Mouse (Mus musculus) CH12.LX (cell line): ENCODE measurements around the gene Stxbp2. TPM values are rescaled to one million over a fixed set of nuclear protein-coding genes. Genes with fewer than 3 reads are reported as not detected.
"Not testable (repeated sequence)": the region's sequence is repeated elsewhere in the genome, so short reads cannot be mapped to it uniquely, and the experiment has no call there.

Experiments used
- DNase-seq: peaks from one replicate; pipeline ENCODE4 v3.0.0-alpha.2; 2013; ENCODE audit errors: extremely low read depth
- H3K27ac ChIP-seq: 2 replicates; pipeline ENCODE4 v1.5.1; 2012; ENCODE audit warnings: low read depth, mild to moderate bottlenecking, control low read depth, moderate library complexity; ENCODE audit not compliant: insufficient read depth
- H3K27me3 ChIP-seq: replicated peaks from 2 replicates; pipeline ENCODE3; 2012; ENCODE audit warnings: inconsistent platforms
- H3K36me3 ChIP-seq, 2 experiments: replicated peaks in 1 of 2; 2 replicates each; pipeline versions ENCODE3 to v1.6.1; 2012; ENCODE audit warnings: inconsistent platforms in 1 of 2, low read length in 1 of 2, mild to moderate bottlenecking in 1 of 2, mixed read lengths in 1 of 2, moderate library complexity in 1 of 2; ENCODE audit not compliant: control insufficient read depth in 1 of 2, insufficient read depth in 1 of 2
- H3K4me1 ChIP-seq, 2 experiments: 2 replicates each; pipeline ENCODE4 v1.6.1; 2012; ENCODE audit warnings: inconsistent platforms in 1 of 2, moderate library complexity in 1 of 2; ENCODE audit not compliant: insufficient read depth in 2 of 2, control insufficient read depth in 1 of 2
- H3K4me2 ChIP-seq: 2 replicates; pipeline ENCODE4 v1.6.1; 2012; ENCODE audit warnings: low read depth, mild to moderate bottlenecking, control low read depth; ENCODE audit not compliant: poor library complexity, insufficient read depth, severe bottlenecking
- H3K4me3 ChIP-seq, 3 experiments: fragments of 150-350 bp in 1 of 3; sonication (generic) in 1 of 3; replicated peaks in 1 of 3; 2 replicates each; pipeline versions ENCODE3 to v1.5.1; 2011 to 2012; ENCODE audit warnings: low read depth in 2 of 3, low read length in 2 of 3, mild to moderate bottlenecking in 2 of 3, moderate library complexity in 2 of 3, control low read depth in 1 of 3, improper control_type of control experiment in 1 of 3, inconsistent platforms in 1 of 3, mixed read lengths in 1 of 3; ENCODE audit not compliant: poor library complexity in 1 of 3
- H3K79me2 ChIP-seq: replicated peaks from 2 replicates; pipeline ENCODE4 v1.6.1; 2012; ENCODE audit warnings: mild to moderate bottlenecking, moderate library complexity; ENCODE audit not compliant: control insufficient read depth, poor library complexity, insufficient read depth, severe bottlenecking; ENCODE audit errors: extremely low read depth
- H3K9ac ChIP-seq: 2 replicates; pipeline ENCODE4 v1.6.1; 2012; ENCODE audit warnings: low read depth, mild to moderate bottlenecking, control low read depth, moderate library complexity; ENCODE audit not compliant: insufficient read depth
- H3K9me3 ChIP-seq: replicated peaks from 2 replicates; pipeline ENCODE3; 2012; ENCODE audit warnings: low read length, inconsistent platforms, mixed read lengths
- BHLHE40 ChIP-seq: IDR thresholded peaks from 2 replicates; pipeline ENCODE4 v1.6.1; 2011; ENCODE audit warnings: mild to moderate bottlenecking, low read depth, low read length, improper control_type of control experiment
- CTCF ChIP-seq, 2 experiments: IDR thresholded peaks in 1 of 2; conservative IDR thresholded peaks in 1 of 2; 2 replicates each; pipeline ENCODE4 v1.5.1; 2011 to 2012; ENCODE audit warnings: low read depth in 2 of 2, low read length in 2 of 2, improper control_type of control experiment in 1 of 2, inconsistent platforms in 1 of 2, mild to moderate bottlenecking in 1 of 2, moderate library complexity in 1 of 2
- EP300 ChIP-seq: IDR thresholded peaks from 2 replicates; pipeline ENCODE4 v1.6.1; 2011; ENCODE audit warnings: low read length, improper control_type of control experiment
- ETS1 ChIP-seq: conservative IDR thresholded peaks from 2 replicates; pipeline ENCODE4 v1.6.1; 2012; ENCODE audit warnings: low read depth, mild to moderate bottlenecking, inconsistent platforms, low read length, improper control_type of control experiment, moderate library complexity
- GABPA ChIP-seq: IDR thresholded peaks from 2 replicates; pipeline ENCODE4 v1.6.1; 2012; ENCODE audit warnings: low read depth, low read length, improper control_type of control experiment, inconsistent platforms; ENCODE audit not compliant: insufficient replicate concordance
- HCFC1 ChIP-seq: IDR thresholded peaks from 2 replicates; pipeline ENCODE4 v1.6.1; 2012; ENCODE audit warnings: low read depth, mild to moderate bottlenecking, inconsistent platforms, low read length, improper control_type of control experiment
- IRF4 ChIP-seq: IDR thresholded peaks from 2 replicates; pipeline ENCODE4 v1.6.1; 2014; ENCODE audit warnings: low read depth, mild to moderate bottlenecking, inconsistent platforms, low read length, improper control_type of control experiment
- JUN ChIP-seq: IDR thresholded peaks from 2 replicates; pipeline ENCODE4 v1.6.1; 2011; ENCODE audit warnings: low read depth, mild to moderate bottlenecking, low read length, improper control_type of control experiment, moderate library complexity; ENCODE audit not compliant: insufficient read depth
- MAX ChIP-seq: IDR thresholded peaks from 2 replicates; pipeline ENCODE4 v1.6.1; 2011; ENCODE audit warnings: low read length, improper control_type of control experiment
- MEF2A ChIP-seq: IDR thresholded peaks from 2 replicates; pipeline ENCODE4 v1.6.1; 2014; ENCODE audit warnings: low read depth, mild to moderate bottlenecking, inconsistent platforms, low read length, improper control_type of control experiment, borderline replicate concordance
- MXI1 ChIP-seq: IDR thresholded peaks from 2 replicates; pipeline ENCODE4 v1.6.1; 2011; ENCODE audit warnings: mild to moderate bottlenecking, low read depth, low read length, improper control_type of control experiment
- MYC ChIP-seq: IDR thresholded peaks from 2 replicates; pipeline ENCODE4 v1.6.1; 2011; ENCODE audit warnings: low read depth, mild to moderate bottlenecking, improper control_type of control experiment, low read length
- NELFE ChIP-seq: IDR thresholded peaks from 2 replicates; pipeline ENCODE4 v1.6.1; 2011; ENCODE audit warnings: low read depth, low read length, improper control_type of control experiment
- RAD21 ChIP-seq: IDR thresholded peaks from 2 replicates; pipeline ENCODE4 v1.6.1; 2011; ENCODE audit warnings: low read depth, mild to moderate bottlenecking, low read length, improper control_type of control experiment, moderate library complexity
- SMC3 ChIP-seq: IDR thresholded peaks from 2 replicates; pipeline ENCODE4 v1.6.1; 2011; ENCODE audit warnings: low read depth, low read length, improper control_type of control experiment
- TBP ChIP-seq: conservative IDR thresholded peaks from 2 replicates; pipeline ENCODE4 v1.6.1; 2011; ENCODE audit warnings: low read depth, low read length, improper control_type of control experiment
- UBTF ChIP-seq: IDR thresholded peaks from 2 replicates; pipeline ENCODE4 v1.6.1; 2012; ENCODE audit warnings: low read depth, mild to moderate bottlenecking, inconsistent platforms, low read length, improper control_type of control experiment, moderate library complexity
- USF1 ChIP-seq: IDR thresholded peaks from 2 replicates; pipeline ENCODE4 v1.6.1; 2014; ENCODE audit warnings: low read depth, mild to moderate bottlenecking, inconsistent platforms, low read length, improper control_type of control experiment
- ZC3H11A ChIP-seq: IDR thresholded peaks from 2 replicates; pipeline ENCODE4 v1.6.1; 2012; ENCODE audit warnings: low read depth, mild to moderate bottlenecking, inconsistent platforms, low read length, improper control_type of control experiment
- ZKSCAN1 ChIP-seq: IDR thresholded peaks from 2 replicates; pipeline ENCODE4 v1.6.1; 2012; ENCODE audit warnings: low read depth, inconsistent platforms, low read length, improper control_type of control experiment, borderline replicate concordance
- dilution Hi-C: fragments of 300-500 bp; cut with MboI; formaldehyde crosslinking; loops from 2 replicates; pipeline ENCODE4 v1.14.3; 2020; ENCODE audit warnings: low sequenced_read_pairs; ENCODE audit not compliant: extremely low pct_unique_long_range_greater_than_20kb, extremely low pct_ligation_motif_present
- in situ Hi-C: fragments of 300-500 bp; cut with MboI; formaldehyde crosslinking; loops from 3 replicates; pipeline ENCODE4 v1.14.3; 2019; ENCODE audit warnings: low sequenced_read_pairs, low pct_ligation_motif_present, low pct_unique_long_range_greater_than_20kb, mixed read lengths
- polyA plus RNA-seq: library from polyadenylated mRNA; unstranded; fragments of >175 nt; gene quantifications from 2 replicates; pipeline ENCODE4 v1.2.1, GENCODE M21; 2012; ENCODE audit warnings: low read depth; ENCODE audit not compliant: insufficient read length
- total RNA-seq, 2 experiments: library from RNA; depleted of rRNA; stranded (reverse); fragments of 300-350 nt in 1 of 2; fragments of >200 nt in 1 of 2; gene quantifications; 2 replicates each; pipeline ENCODE4 v1.2.3; 2012 to 2014

Gene Stxbp2
- total and polyA plus RNA-seq, 3 experiments = 60.9 to 136 (median 123) TPM

DNA sequence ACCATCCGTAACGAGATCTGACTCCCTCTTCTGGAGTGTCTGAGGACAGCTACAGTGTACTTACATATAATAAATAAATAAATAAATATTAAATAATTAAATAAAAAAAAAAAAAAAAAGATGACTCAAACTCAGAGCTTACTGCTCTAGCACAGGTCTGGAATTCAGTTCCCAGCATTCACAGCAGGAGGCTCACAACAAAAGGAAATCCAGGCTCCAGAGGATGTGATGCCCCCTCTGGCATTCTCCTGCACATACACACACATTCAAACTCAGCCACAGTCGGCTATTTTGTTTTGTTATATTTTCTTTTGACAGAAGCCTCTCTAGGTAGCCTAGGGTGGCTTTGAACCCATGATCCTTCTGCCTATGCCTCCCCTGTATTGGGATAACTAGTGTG is 48.8 kb upstream of the Stxbp2 start:
- H3K4me2 ChIP-seq, H3K27ac ChIP-seq, H3K79me2 ChIP-seq, H3K4me3 ChIP-seq, H3K36me3 ChIP-seq, H3K4me1 ChIP-seq, H3K9ac ChIP-seq, H3K9me3 ChIP-seq, in situ Hi-C loops, dilution Hi-C loops, DNase-seq: not testable (repeated sequence)
- H3K27me3 ChIP-seq = peaks cover 36% of the 10 kb centered on the region

DNA sequence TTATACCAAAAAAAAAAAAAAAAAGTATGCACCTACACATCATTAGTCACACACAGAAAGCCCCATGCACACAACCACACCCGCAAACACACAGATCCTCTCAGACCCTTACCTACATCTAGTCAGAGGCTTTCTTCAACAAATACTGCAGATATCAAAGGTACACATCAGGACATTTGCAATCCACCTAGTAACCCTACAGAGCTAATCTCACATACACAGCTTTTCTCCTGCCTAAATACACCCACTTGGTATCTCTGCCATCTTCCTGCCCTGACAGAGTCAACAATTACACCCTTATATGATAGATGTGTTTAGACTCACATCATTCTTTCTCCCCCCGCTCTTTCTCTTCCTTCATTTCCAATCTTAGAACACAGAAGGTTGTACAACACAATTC is 44.3 kb upstream of the Stxbp2 start:
- H3K4me3 ChIP-seq = no peak overlapping the region
- H3K4me1 ChIP-seq = no peaks in the 10 kb centered on the region; a peak in 1 of 4 replicates
- dilution Hi-C loops = no loop called here
- TF ChIP-seq IRF4 = no peak
- no peak for TF ChIP-seq SMC3
- TF ChIP-seq BHLHE40 = no peak
- TF ChIP-seq GABPA = no peak
- TF ChIP-seq USF1 = no peak
- no peak for TF ChIP-seq ZKSCAN1
- no peak for TF ChIP-seq JUN
- no peak for TF ChIP-seq TBP
- TF ChIP-seq MAX = no peak
- TF ChIP-seq MYC = no peak
- no peak for TF ChIP-seq MXI1
- no peak for TF ChIP-seq ETS1
- TF ChIP-seq MEF2A = no peak
- no peak for TF ChIP-seq UBTF
- TF ChIP-seq ZC3H11A = no peak
- TF ChIP-seq EP300 = no peak
- no peak for TF ChIP-seq NELFE
- no peak for TF ChIP-seq CTCF (conservative IDR thresholded peaks at IDR 0.05 in 1 of 2, IDR thresholded peaks at IDR 0.05 in 1 of 2; ENCODE audit: low read depth in 2 of 2, low read length in 2 of 2)
- no peak for TF ChIP-seq RAD21
- TF ChIP-seq HCFC1 = no peak
- no peaks in the 10 kb centered on the region for H3K9me3 ChIP-seq
- DNase-seq = no peak
- no peak overlapping the region for H3K27ac ChIP-seq
- no peaks in the 10 kb centered on the region for H3K79me2 ChIP-seq
- H3K36me3 ChIP-seq = no peaks in the 10 kb centered on the region
- no peak overlapping the region for H3K9ac ChIP-seq
- no peak overlapping the region for H3K4me2 ChIP-seq
- peaks cover 24% of the 10 kb centered on the region for H3K27me3 ChIP-seq
- in situ Hi-C loops = no loop called here
